Mouse (Mus musculus) thymus, postnatal 0 days (tissue): ENCODE data around the gene Bmp7. TPM values are rescaled to one million over a fixed set of nuclear protein-coding genes. Genes with fewer than 3 reads are reported as not detected.

Source experiments
- microRNA-seq: library from miRNA; unstranded; fragments of <30 nt; microRNA quantifications from one replicate; pipeline ENCODE4, GENCODE M21; 2016; ENCODE audit warnings: borderline number of aligned reads
- polyA plus RNA-seq: library from polyadenylated mRNA; unstranded; fragments of >200 nt; fragmentation: Nextera tagmentation; extraction: Ambion mirVana; gene quantifications from 2 replicates; pipeline ENCODE4 v1.2.1, GENCODE M21; 2015

Bmp7 gene
- polyA plus RNA-seq, 1 experiment from 2014 or later: 7.7 TPM

Small RNA genes within 50 kb of the gene (microRNA-seq; reads per million reads assigned to microRNA genes)
- not detected for gene Gm22773

Other genes with a start within 250 kb of the Bmp7 start
- gene Spo11, start 37.4 kb upstream of the Bmp7 start, polyA plus RNA-seq: 66.2 and 75.4 TPM in 2 replicates
- 138 and 142 TPM in 2 replicates for gene Rae1, start 59.8 kb upstream of the Bmp7 start, polyA plus RNA-seq
- gene Rbm38, start 80.2 kb upstream of the Bmp7 start, polyA plus RNA-seq: 144 and 151 TPM in 2 replicates
- 0.21 and 0.26 TPM in 2 replicates for gene Ctcfl, start 179.2 kb upstream of the Bmp7 start, polyA plus RNA-seq
- gene Pck1, start 212.7 kb upstream of the Bmp7 start, polyA plus RNA-seq: 0.51 and 1.6 TPM in 2 replicates